In the genomic region with DNA sequence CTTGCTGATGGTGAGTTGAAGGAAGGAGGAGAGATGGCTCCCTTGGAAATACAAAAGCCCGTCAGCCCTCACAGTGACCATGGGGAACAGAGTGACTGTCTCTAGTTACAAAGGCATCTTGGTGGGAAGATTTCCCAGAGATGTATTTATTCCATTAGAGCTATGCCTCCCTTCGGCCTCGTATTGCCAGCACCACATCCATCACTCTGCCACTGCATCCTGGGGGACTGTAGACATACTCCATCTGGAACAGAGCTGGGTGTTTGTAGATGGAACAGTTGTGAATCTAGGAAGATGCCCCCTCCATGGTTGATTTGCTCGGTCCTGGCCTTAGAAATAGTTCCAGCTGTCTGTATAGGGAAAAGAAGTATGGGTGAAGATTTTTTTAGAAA, we compare ENCODE assay signal across 13 mouse cellular contexts.
"Had no signal": no experiment of that assay in that cellular context is flagged by ENCODE, and none has a peak within 500 bp of the region (broad histone marks: within the 10 kb centered on the region; RNA-seq: fewer than 3 reads in every experiment).

No protein-coding gene starts in this region.

- H3K9ac ChIP-seq: kidney, embryonic 15.5 days; limb, embryonic 13.5 days; liver, embryonic 14.5 days; neural tube, embryonic 12.5 days had no signal

- DNase-seq: kidney, adult 2 months; kidney, postnatal 14 days; lung, adult 18-20 months; lung, postnatal 10 days; lung, postnatal 4 days; right cerebral cortex, postnatal 14 days; thymus, postnatal 36 days had no signal

- H3K4me2 ChIP-seq: kidney, embryonic 15.5 days; limb, embryonic 13.5 days; neural tube, embryonic 12.5 days had no signal

- H3K27ac ChIP-seq: kidney, embryonic 15.5 days; limb, embryonic 13.5 days; liver, embryonic 14.5 days; midbrain, embryonic 10.5 days; neural tube, embryonic 12.5 days had no signal

- H3K27me3 ChIP-seq: limb, embryonic 13.5 days; neural tube, embryonic 12.5 days had no signal

- H3K36me3 ChIP-seq: kidney, embryonic 15.5 days; limb, embryonic 13.5 days; midbrain, embryonic 10.5 days; neural tube, embryonic 12.5 days had no signal

- H3K4me3 ChIP-seq: kidney, embryonic 15.5 days; limb, embryonic 13.5 days; midbrain, embryonic 10.5 days; myocyte; neural tube, embryonic 12.5 days had no signal

- H3K9me3 ChIP-seq: kidney, embryonic 15.5 days; limb, embryonic 13.5 days; midbrain, embryonic 10.5 days; neural tube, embryonic 12.5 days had no signal

- H3K4me1 ChIP-seq: kidney, embryonic 15.5 days; limb, embryonic 13.5 days; midbrain, embryonic 10.5 days; neural tube, embryonic 12.5 days had no signal
